Mouse (Mus musculus): Measurements from ENCODE around the gene Defb23.
"Not testable (repeated sequence)": the region's sequence is repeated elsewhere in the genome, so short reads cannot be mapped to it uniquely, and the experiment has no call there.

Gene Defb23

DNA sequence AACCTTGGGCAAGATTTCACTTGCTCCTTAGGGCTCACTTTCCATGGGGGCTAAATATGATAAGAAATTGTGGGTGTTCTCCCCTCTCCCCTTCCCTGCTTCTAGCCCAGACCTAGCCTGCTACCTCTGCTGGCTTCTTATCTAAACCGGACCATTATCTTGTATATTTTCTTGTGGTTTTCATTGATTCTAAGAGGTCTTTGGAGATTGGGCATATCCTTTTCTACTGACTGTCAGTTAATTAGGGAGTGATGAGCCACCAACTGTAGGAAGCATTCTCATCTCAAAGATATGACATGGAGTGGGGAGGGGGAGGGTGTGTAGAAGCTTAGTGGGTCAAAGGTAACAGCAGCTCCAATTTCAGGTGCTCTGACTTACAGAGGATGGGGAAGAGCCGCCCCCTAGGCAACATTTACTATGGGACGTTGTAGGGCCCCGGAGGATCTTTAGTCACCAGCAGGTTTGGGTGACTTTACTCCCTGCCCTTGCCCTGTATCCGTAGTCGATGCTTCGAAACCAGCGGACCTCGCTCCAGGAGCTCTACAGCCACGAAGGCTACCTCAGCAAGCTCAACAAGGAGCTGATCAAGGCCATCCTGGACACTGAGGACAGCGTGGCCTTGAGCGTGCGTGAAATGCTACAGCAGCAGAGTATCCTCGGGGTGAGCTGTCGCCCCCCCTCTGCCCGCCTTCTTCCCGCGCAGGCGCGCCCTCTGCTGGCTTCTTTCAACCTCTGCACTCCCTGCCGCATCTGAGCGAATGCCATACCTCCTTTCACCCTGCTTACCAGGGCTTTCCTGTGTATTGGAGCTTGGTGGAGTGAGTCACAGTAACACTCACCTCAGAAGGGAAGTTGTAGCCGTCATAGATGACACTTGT, 27.2 kb downstream of the Defb23 start:
- peak; percentile 93 for DNase-seq

DNA sequence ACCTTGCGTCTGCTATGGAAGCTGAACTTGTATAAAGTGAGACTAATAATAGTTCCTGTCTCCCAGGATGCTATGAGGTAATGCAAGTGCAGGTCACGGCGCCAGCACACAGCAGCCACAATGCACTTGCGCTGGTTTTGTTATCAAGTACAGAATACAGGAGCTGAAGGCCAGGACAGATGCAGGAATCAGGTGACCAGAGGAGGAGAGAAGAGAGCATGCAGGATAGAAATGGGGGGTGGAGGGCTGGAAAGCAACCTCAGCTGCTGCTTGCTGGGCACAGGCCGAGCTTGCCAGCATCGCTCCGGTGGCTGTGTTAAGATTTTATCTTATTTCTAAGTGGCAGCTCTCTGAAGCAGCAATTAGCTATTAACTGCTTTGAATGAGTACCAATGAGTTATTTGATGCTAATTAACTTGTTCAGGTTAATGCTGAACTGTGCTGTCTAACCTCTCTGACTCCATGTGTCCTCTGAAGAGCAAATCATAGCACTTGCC, 28.0 kb downstream of the Defb23 start:
- no peak for DNase-seq

DNA sequence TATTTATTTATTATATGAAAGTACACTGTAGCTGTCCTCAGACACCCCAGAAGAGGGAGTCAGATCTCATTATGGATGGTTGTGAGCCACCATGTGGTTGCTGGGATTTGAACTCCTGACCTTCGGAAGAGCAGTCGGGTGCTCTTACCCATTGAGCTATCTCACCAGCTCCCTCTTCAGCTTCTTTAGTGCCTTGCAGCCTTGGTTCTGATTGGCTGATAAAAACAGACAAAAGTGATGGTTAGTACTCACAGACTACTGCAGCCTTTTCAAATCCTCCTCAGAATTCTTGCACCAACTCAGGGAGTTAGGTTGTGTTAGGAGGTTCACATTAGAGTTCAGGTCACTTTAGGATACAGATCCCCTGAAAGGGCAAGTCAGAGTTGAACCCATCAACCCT, 35.9 kb downstream of the Defb23 start:
- DNase-seq = not testable (repeated sequence)

DNA sequence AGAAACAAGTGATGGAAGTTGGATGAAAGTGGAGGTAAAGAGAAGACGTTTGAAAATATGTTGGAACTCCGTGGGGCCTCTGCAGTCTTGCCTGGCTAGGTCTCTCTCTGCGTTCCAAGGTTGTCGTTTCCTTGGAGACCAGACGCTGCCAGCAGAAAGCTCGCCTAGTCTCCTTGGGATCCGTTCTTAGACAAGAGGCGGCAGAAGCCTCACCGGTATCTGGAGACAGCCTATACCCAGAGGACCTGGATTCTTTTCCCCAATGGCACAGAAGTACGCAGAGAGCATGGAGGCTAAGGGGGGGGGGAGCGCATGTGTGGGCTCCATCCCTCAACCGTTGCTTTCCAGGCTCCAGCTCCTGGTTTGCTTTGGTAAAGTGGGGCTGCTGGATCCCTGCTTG, 36.9 kb downstream of the Defb23 start:
- DNase-seq = no peak

DNA sequence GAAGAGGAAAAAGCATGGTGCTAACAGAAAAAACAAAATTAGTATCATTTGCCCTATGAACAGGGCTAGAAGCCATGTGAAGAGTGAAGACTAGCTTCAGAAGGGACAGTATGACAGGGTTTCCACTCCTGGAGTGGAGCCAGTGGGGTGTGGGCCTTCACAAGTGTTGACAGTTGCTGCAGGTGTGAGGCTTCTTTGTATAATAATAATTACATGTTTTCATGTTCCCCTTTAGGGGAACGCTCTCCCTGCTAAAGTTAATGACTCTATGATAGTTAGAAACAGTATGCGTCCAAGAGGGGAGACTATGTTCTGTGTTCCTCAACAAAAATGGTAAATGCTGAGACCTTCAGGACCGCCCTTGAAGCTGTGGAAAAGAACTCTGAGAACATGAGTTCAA, 48.6 kb downstream of the Defb23 start:
- no peak for DNase-seq

DNA sequence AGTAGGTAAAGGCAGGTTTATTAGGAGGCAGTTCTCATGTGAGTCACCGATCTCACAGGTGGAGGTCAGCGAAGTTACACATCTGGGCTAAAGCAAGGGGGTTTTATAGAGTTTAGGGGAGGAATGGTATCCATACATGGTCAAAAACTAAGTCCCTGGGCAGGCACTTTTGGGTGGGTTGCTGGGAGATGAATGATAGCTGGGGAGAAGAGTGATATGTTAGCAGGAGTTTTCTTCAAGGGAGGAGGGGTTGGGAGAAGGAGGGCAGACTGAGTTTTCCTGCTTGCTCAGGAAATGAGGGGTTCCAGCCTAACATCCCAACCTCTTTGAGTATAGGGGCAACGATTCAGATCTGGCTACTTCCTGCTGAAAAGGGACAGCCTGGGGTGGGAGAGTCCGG, 49.1 kb downstream of the Defb23 start, which contains the start of gene 6820408C15Rik:
6820408C15Rik (plus strand) TSS at position 301 of the 400 bp plus-strand sequence.
- no peak for DNase-seq

DNA sequence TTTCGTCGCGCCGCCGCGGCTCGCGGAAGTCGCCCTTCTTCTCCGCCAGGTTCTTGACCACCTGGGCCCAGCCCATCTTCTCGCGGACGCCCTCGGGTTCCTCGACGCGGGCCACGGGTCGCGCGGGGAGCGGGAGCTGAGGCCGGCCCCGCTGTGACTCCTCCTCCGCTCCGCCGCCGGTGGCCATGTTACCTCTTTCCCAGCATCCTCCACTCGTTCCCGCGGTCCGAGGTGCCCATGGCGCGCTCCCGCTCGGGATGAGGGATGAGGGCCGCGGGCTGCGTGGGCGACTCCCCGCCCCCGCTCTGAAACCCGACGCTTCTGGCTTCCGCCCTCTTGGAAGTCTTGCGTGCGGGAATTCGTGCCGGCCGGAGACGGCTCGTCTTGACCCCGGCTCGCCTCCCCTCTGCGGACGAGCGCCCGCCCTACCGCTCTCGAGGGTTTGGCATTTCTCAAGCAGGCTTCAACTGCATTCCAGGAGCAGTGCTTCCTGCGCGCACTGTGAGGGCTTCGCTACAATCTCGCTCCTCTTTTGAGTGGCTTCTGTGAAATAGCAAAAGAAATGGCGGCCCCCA, 49.7 kb downstream of the Defb23 start, which contains the start of gene Zcchc3:
Zcchc3 (minus strand) TSS at position 437 of the 575 bp plus-strand sequence.
- peak; percentile 65 for DNase-seq

DNA sequence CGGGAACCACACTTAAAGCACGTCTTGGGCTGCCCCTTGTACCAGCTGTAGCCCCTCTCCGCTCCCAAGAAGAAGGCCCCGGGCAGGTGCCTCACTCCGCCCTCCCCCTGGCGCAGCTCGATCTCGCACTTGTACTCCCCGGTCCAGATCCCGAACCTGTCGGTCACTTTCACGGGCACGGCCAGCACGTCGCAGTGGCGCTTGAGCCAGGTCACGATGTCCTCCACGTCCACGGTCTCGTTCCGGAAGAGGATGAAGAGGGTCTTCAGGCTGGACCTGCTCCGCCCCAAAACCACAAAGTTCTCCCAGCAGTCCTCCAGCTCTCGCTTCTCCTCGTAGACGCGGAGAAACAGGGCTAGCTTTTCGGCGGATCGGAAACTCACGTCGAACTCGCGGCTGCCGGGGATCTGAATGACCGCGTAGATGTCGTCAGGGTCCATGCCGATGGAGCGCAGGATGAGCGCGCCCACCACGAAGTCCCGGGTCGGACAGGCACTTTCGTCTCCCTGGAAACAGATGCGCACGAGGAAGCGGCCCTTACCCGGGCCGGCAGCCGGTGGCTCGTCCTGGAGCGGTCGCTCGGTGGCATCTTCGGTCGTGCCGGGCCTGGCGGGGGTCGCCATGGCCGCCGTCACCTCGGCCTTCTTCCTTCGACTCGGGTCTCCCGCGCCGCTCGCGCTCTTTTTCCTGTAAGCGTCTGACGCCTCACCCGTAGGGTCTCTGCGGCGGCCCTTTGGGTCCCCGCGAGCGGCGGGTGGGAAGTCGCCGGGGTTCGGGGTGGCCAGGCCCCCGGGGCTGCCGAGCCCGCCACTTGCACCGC, 50.4 kb downstream of the Defb23 start:
- DNase-seq = peak; percentile 56

DNA sequence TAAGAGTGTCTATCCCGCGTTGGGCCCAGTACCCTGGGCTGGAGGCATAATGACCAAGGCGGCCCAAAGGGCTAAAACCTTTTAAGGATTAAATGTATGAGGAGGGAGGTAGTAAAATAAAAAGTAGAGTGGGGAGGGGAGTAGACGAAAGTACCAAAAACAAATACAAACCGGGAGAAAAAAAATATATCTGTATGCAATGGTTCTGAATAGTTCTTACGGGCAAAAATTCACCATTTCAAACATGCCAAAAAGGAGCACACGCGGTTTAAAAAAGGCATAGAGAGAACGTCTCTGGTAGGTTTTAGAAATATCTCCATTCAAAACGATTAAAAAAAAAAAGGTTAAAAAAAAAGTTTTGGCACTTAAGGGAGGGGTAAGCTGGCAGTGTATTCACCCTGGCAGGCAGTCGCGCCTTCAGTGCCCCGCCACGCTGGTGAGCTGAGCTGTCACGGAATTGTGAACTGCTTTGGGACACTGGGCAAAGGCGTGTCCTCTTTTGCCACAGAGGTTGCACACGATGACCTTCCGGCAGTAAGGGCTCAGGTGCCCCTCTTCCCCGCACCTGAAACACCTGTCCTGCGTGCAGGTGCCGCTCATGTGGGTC, 51.2 kb downstream of the Defb23 start:
- DNase-seq = no peak

DNA sequence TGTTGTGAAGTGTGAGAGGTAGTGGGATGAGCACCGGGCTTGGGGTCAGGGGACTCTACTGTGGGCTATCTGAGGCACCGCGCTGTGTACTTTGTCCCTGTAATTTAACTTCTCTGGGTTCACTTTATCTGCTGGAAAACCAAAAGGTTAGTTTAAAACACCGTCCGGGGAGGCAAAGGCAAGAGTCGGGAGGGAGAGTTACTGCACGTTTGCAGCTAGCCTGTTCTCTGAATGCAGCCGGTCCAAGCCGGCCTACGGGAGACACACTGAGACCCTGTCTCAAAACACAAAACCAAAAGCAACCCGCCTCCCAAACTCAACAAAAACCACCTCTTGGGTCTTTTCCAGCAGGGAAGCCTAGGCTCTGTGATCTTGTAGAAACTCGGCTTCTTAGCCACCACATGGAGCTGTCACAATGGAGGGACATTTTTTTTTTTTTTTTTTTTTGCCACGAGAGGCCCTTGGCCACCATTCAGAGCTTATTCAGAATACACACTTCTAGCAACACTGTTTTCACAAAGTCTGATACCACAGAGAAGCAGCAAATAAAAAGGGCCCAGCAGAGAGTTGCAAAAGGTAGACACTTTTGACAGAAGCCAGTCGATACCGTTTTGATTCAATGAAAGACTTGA, 51.8 kb downstream of the Defb23 start:
- no peak for DNase-seq

DNA sequence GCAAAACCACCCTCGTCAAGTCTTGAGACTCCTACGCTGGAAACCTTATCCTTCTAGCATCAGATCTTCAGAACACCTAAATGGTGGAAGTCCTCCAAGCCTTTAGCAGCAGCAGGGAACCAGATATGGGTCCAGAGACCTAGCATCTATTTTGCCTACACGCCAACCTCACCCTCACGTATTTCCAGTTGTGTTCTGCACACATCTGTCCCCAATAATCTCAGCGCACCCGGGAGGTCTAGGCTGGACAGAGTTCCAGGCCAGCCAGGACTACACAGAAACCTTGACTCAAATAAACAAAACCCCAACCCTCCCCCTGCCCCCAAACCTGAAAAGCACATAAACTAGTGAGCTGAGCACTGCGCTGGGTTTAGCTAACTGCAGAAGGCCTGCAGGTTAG, 52.9 kb downstream of the Defb23 start:
- no peak for DNase-seq

DNA sequence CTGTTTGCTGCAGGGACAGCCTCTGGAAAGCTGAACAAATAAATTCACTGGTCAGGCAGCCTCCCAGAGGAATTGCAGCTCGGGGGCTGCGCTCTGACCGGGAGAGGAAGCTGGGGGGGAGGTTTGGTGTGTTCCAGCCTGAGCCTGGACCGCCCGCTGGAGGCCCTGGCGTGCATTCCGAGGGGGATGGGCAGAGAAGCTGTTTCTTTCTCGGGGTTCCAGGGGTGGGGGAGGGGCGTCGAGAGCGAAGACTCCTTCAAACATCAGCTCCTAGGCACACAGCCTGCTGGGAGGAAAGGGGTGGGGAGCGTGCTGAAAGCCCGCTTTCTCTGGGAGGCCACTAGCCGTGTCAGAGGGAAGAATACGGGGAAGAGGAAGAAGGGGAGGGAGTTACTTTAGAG, 53.4 kb downstream of the Defb23 start:
- DNase-seq = peak; percentile 31

DNA sequence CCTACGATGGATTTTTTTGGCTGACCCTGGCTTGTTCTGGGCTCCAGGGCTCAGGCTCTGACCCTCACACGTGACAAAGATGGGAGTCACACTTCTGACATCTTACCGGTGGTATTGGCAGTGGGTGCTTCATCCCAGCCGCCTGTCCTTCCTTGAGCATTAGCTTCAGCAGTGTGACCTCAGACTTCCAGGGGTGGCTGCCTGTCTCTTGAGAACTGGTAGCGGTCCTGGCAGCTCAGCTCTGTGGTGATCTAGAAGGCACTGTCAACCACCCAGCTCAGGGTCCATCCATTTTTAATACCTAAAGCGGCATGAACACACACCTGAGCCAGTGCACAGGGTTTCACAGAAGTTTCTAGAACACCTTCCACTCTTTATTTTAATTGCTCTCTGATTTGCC, 54.6 kb downstream of the Defb23 start:
- DNase-seq = no peak
